11 mouse cellular contexts compared by ENCODE assay signal in the genomic region with DNA sequence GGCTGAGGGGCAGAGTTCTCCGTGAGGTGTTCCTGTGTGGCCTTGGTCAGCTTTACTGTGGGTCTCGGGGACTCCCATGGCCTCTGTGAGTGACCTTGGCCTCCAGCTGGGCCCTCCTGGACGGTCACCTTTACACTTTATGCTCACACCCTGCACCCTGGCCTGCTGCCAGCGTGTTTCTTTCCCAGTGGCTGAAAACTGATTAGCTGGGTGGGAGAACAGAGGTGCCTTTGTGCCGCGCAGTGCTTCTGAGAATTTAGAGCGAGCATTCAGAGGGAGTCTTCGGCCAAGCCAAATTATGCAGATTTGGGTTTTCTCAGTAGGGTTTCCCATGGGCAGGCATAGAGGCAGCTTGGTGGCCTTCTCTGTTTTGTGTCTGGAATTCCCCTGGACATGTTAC. TPM values are rescaled to one million over a fixed set of nuclear protein-coding genes. Genes with fewer than 3 reads are reported as not detected.
DNase-seq lines count a peak whose midpoint lies in the region; ATAC-seq and TF ChIP-seq lines count a peak whose summit lies in the region.
"Had no signal": no experiment of that assay in that cellular context is flagged by ENCODE, and none has a peak within 500 bp of the region (broad histone marks: within the 10 kb centered on the region; RNA-seq: fewer than 3 reads in every experiment).

No protein-coding gene starts in this region.

- peaks cover 34% of the 10 kb centered on the region for H3K4me1 ChIP-seq in heart, embryonic 15.5 days (replicated peaks)
- peaks cover 17% of the 10 kb centered on the region for H3K4me1 ChIP-seq in hindbrain, embryonic 15.5 days (replicated peaks)
- H3K4me1 ChIP-seq in limb, embryonic 13.5 days = peaks cover 26% of the 10 kb centered on the region

- no peak for TF ChIP-seq POLR2A in brain, embryonic 14.5 days (IDR thresholded peaks at IDR 0.05; ENCODE audit: borderline replicate concordance, extremely low read depth, insufficient read depth, insufficient read length, poor library complexity, severe bottlenecking)

- ATAC-seq in heart, embryonic 15.5 days (replicated peaks; ENCODE audit: insufficient number of reproducible peaks, insufficient read depth, low FRiP score, low read depth) = no peak
- peak; percentile 47 for ATAC-seq in hindbrain, embryonic 15.5 days (ENCODE audit: low FRiP score, low read depth)
- ATAC-seq in limb, embryonic 13.5 days (ENCODE audit: low FRiP score, low read depth) = no peak
- ATAC-seq: CD4-positive, CD25-positive, alpha-beta regulatory T cell, adult 4 months had no signal

- WGBS in heart, embryonic 15.5 days = 33% methylated on average over 8 of the region's 8 CpGs
- WGBS in hindbrain, embryonic 15.5 days = 44% methylated on average over 8 of the region's 8 CpGs
- 62% methylated on average over 8 of the region's 8 CpGs for WGBS in limb, embryonic 13.5 days

- DNase-seq in heart, adult 9 months (ENCODE audit: low spot score in 2 of 2) = no peak
- DNase-seq in brain, embryonic 14.5 days (ENCODE audit: low read depth) = peak; percentile 92
- DNase-seq in cerebellum, postnatal 36 days = no peak
- no peak for DNase-seq in gastrocnemius, postnatal 4 days (ENCODE audit: low spot score in 2 of 2)
- no peak for DNase-seq in embryo, embryonic 10.5 days (ENCODE audit: low spot score)
- DNase-seq: thymus, adult 2 months had no signal

- H3K4me2 ChIP-seq in heart, embryonic 15.5 days = peak overlapping the region; percentile 1; the same call in 1 of the 2 replicates
- H3K4me2 ChIP-seq in hindbrain, embryonic 15.5 days = no peak overlapping the region
- H3K4me2 ChIP-seq in limb, embryonic 13.5 days (replicated peaks) = no peak overlapping the region; the same call in 1 of the 2 replicates

- no peak overlapping the region for H3K9ac ChIP-seq in heart, embryonic 15.5 days
- no peak overlapping the region for H3K9ac ChIP-seq in hindbrain, embryonic 15.5 days
- peak overlapping the region; percentile 25; the same call in 1 of the 2 replicates for H3K9ac ChIP-seq in limb, embryonic 13.5 days

- H3K27ac ChIP-seq in heart, embryonic 15.5 days = peak overlapping the region; percentile 83
- peak overlapping the region; percentile 72 for H3K27ac ChIP-seq in hindbrain, embryonic 15.5 days (replicated peaks)
- H3K27ac ChIP-seq in limb, embryonic 13.5 days = peak overlapping the region; percentile 82
- H3K27ac ChIP-seq: macrophage had no signal

- peaks cover 12% of the 10 kb centered on the region for H3K36me3 ChIP-seq in heart, embryonic 15.5 days
- H3K36me3 ChIP-seq in hindbrain, embryonic 15.5 days = 0 out of 2 replicates have a peak, but pooled peaks cover 6% of the 10 kb centered on the region
- peaks cover 10% of the 10 kb centered on the region for H3K36me3 ChIP-seq in limb, embryonic 13.5 days

- TF ChIP-seq CTCF in brain, embryonic 14.5 days (IDR thresholded peaks at IDR 0.05; ENCODE audit: borderline replicate concordance, extremely low read depth, insufficient read depth, insufficient read length) = no peak

- H3K9me3 ChIP-seq in heart, embryonic 15.5 days (replicated peaks) = no peaks in the 10 kb centered on the region
- H3K9me3 ChIP-seq in hindbrain, embryonic 15.5 days = no peaks in the 10 kb centered on the region
- no peaks in the 10 kb centered on the region for H3K9me3 ChIP-seq in limb, embryonic 13.5 days

- H3K27me3 ChIP-seq in heart, embryonic 15.5 days = no peaks in the 10 kb centered on the region
- H3K27me3 ChIP-seq in hindbrain, embryonic 15.5 days = no peaks in the 10 kb centered on the region
- H3K27me3 ChIP-seq in limb, embryonic 13.5 days = no peaks in the 10 kb centered on the region

- no peak overlapping the region for H3K4me3 ChIP-seq in heart, embryonic 15.5 days
- no peak overlapping the region for H3K4me3 ChIP-seq in hindbrain, embryonic 15.5 days
- no peak overlapping the region for H3K4me3 ChIP-seq in limb, embryonic 13.5 days

RNA-seq across cellular contexts. Expression of gene Pard6b, which starts 14.3 kb away (rescaled TPM):
- 5.3 and 7.1 TPM in 2 replicates for polyA plus RNA-seq in heart, embryonic 15.5 days (2015; fragmentation: Nextera tagmentation; extraction: Ambion mirVana)
- polyA plus RNA-seq in brain, embryonic 14.5 days (2012; rRNA removed) = 8.0 and 10.3 TPM in 2 replicates
- 5.8 and 7.2 TPM in 2 replicates for polyA plus RNA-seq in hindbrain, embryonic 15.5 days (2015; fragmentation: Nextera tagmentation; extraction: Ambion mirVana)
- 2.7 and 3.7 TPM in 2 replicates for polyA plus RNA-seq in limb, embryonic 13.5 days (2015; fragmentation: Nextera tagmentation; extraction: Ambion mirVana)
- 1 to 10 TPM; 1.7 TPM for total RNA-seq in gastrocnemius, postnatal 4 days (2021)
- polyA plus RNA-seq: macrophage had no signal
